Mouse (Mus musculus) forebrain, embryonic 11.5 days (tissue): Measurements from ENCODE around the gene Gm34653. TPM values are rescaled to one million over a fixed set of nuclear protein-coding genes. Genes with fewer than 3 reads are reported as not detected.
"Not testable (repeated sequence)": the region's sequence is repeated elsewhere in the genome, so short reads cannot be mapped to it uniquely, and the experiment has no call there.

Source experiments
- ATAC-seq: fragments of 200-750 bp; cut with Nextera tagmentation; replicated peaks from 2 replicates; pipeline ENCODE4 v1.8.0; 2017; ENCODE audit warnings: moderate TSS enrichment; ENCODE audit not compliant: low FRiP score
- DNase-seq: peaks from one replicate; pipeline ENCODE4 v3.0.0-alpha.2; 2017; ENCODE audit warnings: low spot score
- H3K27ac ChIP-seq: fragments of 300-500 bp; sonication (generic); 2 replicates; pipeline ENCODE4 v1.5.1; 2014; ENCODE audit warnings: low read depth, low read length
- H3K27me3 ChIP-seq: fragments of 300-500 bp; sonication (generic); 2 replicates; pipeline ENCODE4 v1.6.1; 2014; ENCODE audit warnings: mild to moderate bottlenecking, low read length, mixed read lengths; ENCODE audit not compliant: control insufficient read depth, insufficient read depth
- H3K36me3 ChIP-seq: fragments of 300-500 bp; sonication (generic); 2 replicates; pipeline ENCODE4 v1.6.1; 2014; ENCODE audit warnings: mild to moderate bottlenecking, low read length, moderate library complexity, mixed read lengths; ENCODE audit not compliant: control insufficient read depth, insufficient read depth
- H3K4me1 ChIP-seq: fragments of 300-500 bp; sonication (generic); replicated peaks from 2 replicates; pipeline ENCODE4 v1.6.1; 2014; ENCODE audit warnings: low read length, mixed read lengths; ENCODE audit not compliant: control insufficient read depth, insufficient read depth
- H3K4me2 ChIP-seq: fragments of 300-500 bp; sonication (generic); 2 replicates; pipeline ENCODE4 v1.6.1; 2014; ENCODE audit warnings: low read depth, mild to moderate bottlenecking, low read length, moderate library complexity, mixed read lengths; ENCODE audit not compliant: severe bottlenecking
- H3K4me3 ChIP-seq: fragments of 300-500 bp; sonication (generic); 2 replicates; pipeline ENCODE4 v1.5.1; 2014; ENCODE audit warnings: low read depth, low read length
- H3K9ac ChIP-seq: fragments of 300-500 bp; sonication (generic); 2 replicates; pipeline ENCODE4 v1.6.1; 2014; ENCODE audit warnings: low read length
- H3K9me3 ChIP-seq: fragments of 300-500 bp; sonication (generic); 2 replicates; pipeline ENCODE4 v1.6.1; 2016; ENCODE audit warnings: low read length, mixed read lengths; ENCODE audit not compliant: control insufficient read depth
- WGBS: fragments of 180-500 bp; shearing (Covaris S2); extraction: QIAGEN DNeasy Blood & Tissue Kit; methylation state at CpG from one replicate; pipeline ENCODE4 v1.1.7; 2014; 5-methylcytosine and 5-hydroxymethylcytosine counted together
- polyA plus RNA-seq: library from polyadenylated mRNA; unstranded; fragments of >200 nt; fragmentation: Nextera tagmentation; extraction: Ambion mirVana; gene quantifications from 2 replicates; pipeline ENCODE4 v1.2.1, GENCODE M21; 2014

The Gm34653 gene
- polyA plus RNA-seq, 1 experiment from 2014 or later, result not detected

GRCm38 (mm10) chr2:34809568-34809967, 23.2 kb upstream of the Gm34653 start:
- no peak for DNase-seq
- no peaks in the 10 kb centered on the region for H3K9me3 ChIP-seq
- no peak overlapping the region for H3K4me2 ChIP-seq
- H3K4me1 ChIP-seq, result no peaks in the 10 kb centered on the region
- H3K36me3 ChIP-seq, result no peaks in the 10 kb centered on the region
- 94% methylated on average over 1 of the region's 1 CpGs for WGBS
- no peak overlapping the region for H3K27ac ChIP-seq
- H3K27me3 ChIP-seq, result no peaks in the 10 kb centered on the region
- H3K4me3 ChIP-seq, result no peak overlapping the region
- ATAC-seq, result no peak
- no peak overlapping the region for H3K9ac ChIP-seq

DNA sequence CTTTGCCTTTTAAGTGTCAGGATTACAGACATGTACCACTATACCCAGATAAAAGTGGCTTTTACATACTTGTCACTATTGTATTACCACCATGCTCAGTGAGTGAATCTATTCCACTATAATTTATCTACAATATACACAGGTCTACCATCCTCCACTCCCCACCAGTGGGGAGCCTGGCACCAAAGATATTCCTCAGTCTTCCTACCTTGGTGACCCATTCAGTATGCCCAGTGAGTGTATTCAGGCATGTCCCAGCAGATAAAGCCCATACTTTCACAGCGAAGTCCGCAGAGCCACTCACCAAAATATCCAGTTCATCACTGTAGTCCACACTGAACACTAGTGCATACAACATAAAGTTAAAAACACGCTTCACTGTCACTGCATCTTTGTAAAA, 22.0 kb upstream of the Gm34653 start:
- DNase-seq (no peak), ATAC-seq (no peak)
- WGBS, result 96% methylated on average over 3 of the region's 3 CpGs
- no peaks in the 10 kb centered on the region for H3K27me3 ChIP-seq
- no peak overlapping the region for H3K9ac ChIP-seq
- H3K9me3 ChIP-seq, result no peaks in the 10 kb centered on the region
- no peaks in the 10 kb centered on the region for H3K4me1 ChIP-seq
- no peak overlapping the region for H3K4me3 ChIP-seq
- no peak overlapping the region for H3K4me2 ChIP-seq
- H3K36me3 ChIP-seq, result no peaks in the 10 kb centered on the region
- H3K27ac ChIP-seq, result no peak overlapping the region

DNA sequence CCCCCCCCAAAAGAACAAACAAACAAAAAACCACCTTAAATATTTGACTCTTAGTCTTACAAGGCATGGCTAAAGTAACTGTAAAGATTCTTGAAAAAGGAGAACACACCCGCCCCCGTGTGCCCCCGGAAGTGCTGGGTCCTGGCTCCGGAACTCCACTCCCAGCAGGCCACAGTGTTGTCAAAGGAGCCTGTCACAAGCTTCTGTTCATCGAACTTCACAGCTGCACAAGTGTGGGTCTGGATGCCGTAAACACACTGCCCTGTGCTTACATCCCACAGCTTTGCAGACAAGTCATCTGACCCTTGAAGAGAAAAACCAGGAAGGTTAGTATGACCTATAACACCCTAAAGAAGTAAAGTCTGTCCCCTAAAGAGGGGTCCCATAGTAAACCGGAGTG, 20.1 kb upstream of the Gm34653 start:
- DNase-seq (no peak), ATAC-seq (no peak)
- no peak overlapping the region for H3K27ac ChIP-seq
- H3K9me3 ChIP-seq, result no peaks in the 10 kb centered on the region
- no peaks in the 10 kb centered on the region for H3K36me3 ChIP-seq
- no peak overlapping the region for H3K9ac ChIP-seq
- H3K27me3 ChIP-seq, result no peaks in the 10 kb centered on the region
- WGBS, result 87% methylated on average over 7 of the region's 7 CpGs
- H3K4me3 ChIP-seq, result no peak overlapping the region
- H3K4me2 ChIP-seq, result no peak overlapping the region
- no peaks in the 10 kb centered on the region for H3K4me1 ChIP-seq

- not testable (repeated sequence) for ATAC-seq, H3K9me3 ChIP-seq, H3K9ac ChIP-seq, H3K27me3 ChIP-seq, H3K4me3 ChIP-seq, H3K36me3 ChIP-seq, H3K4me1 ChIP-seq, H3K27ac ChIP-seq, H3K4me2 ChIP-seq, DNase-seq
- 97% methylated on average over 2 of the region's 2 CpGs for WGBS
Measured at GRCm38 (mm10) chr2:34815893-34816292, 16.9 kb upstream of the Gm34653 start.

DNA sequence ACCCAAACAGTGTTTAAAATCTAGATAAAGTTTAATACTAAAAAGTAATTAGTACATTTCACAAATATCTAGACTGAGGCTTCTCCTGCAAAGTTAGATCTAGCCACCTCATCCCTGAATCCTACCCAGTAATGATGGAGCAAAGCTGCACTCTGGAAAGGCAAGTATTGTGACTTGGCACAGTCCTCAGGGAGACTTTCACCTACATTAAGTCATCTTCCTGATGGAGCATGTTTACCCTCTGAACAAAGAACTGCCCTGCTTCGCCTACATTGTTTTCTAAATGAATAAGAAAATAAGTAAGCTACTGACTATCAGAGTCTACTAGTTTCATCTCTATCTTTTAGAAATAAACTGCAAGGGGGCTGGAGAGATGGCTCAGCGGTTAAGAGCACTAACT, 14.3 kb upstream of the Gm34653 start:
- no peak overlapping the region for H3K9ac ChIP-seq
- H3K4me2 ChIP-seq, result no peak overlapping the region
- no peaks in the 10 kb centered on the region for H3K27me3 ChIP-seq
- no peak overlapping the region for H3K27ac ChIP-seq
- DNase-seq (no peak), ATAC-seq (no peak)
- WGBS, result 92% methylated on average over 2 of the region's 2 CpGs
- no peak overlapping the region for H3K4me3 ChIP-seq
- H3K36me3 ChIP-seq, result no peaks in the 10 kb centered on the region; the same call in 1 of the 2 replicates
- no peaks in the 10 kb centered on the region for H3K4me1 ChIP-seq
- no peaks in the 10 kb centered on the region for H3K9me3 ChIP-seq

GRCm38 (mm10) chr2:34825827-34826459, 6.9 kb upstream of the Gm34653 start, which contains the start of gene Fbxw2:
TSS of gene Fbxw2 (minus strand) at chr2:34826311.
- DNase-seq (peak; percentile 96), ATAC-seq (peak; percentile 97)
- Histone ChIP-seq H3K4me1 (peaks cover 3% of the 10 kb centered on the region), H3K27ac (peak within 1 kb of the TSS; percentile 68), H3K9me3 (no peaks in the 10 kb centered on the region), H3K9ac (peak within 1 kb of the TSS; percentile 97), H3K4me2 (peak within 1 kb of the TSS; percentile 88), H3K27me3 (no peaks in the 10 kb centered on the region), H3K4me3 (peak within 1 kb of the TSS; percentile 97), H3K36me3 (no peaks in the 10 kb centered on the region)
- under 1% methylated on average over 56 of the region's 57 CpGs for WGBS

DNA sequence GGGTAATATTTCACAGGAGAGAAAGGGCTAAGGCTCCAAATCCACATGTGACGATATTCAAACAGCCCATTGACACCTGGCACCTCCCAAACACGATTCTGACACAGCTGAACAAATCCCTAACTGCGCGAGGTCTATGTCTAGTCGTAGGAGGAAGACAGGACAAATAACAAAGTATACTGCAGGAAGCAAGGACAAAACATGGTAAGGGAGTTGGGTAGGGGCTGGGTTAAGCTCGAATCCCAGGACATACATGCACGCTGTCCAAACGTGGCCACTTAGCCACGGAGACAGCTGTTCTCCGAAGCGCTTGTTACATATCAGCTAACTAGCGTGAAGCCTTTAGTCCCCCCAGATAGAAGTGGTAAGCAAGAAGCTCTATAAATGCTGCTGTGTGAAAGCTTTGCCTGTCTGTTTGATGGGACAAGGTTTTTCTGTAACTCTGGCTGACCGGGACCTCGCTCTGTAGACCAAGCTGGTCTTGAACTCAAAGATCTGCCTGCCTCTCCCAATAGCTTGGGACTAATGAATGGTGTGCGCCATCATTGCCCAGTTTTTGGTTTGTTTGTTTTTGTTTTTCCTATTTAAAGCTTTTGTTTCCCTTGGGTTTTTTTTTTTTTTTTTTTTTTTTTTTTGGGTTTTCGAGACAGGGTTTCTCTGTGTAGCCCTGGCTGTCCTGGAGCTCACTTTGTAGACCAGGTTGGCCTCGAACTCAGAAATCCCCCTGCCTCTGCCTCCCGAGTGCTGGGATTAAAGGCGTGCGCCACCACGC, 6.2 kb upstream of the Gm34653 start:
- ATAC-seq, result peak; percentile 27; the same call in 1 of the 2 replicates
- Histone ChIP-seq H3K27ac (no peak overlapping the region), H3K9ac (peak overlapping the region; percentile 97), H3K27me3 (no peaks in the 10 kb centered on the region), H3K4me3 (peak overlapping the region; percentile 97), H3K9me3 (no peaks in the 10 kb centered on the region), H3K4me2 (peak overlapping the region; percentile 88), H3K4me1 (peaks cover 3% of the 10 kb centered on the region), H3K36me3 (no peaks in the 10 kb centered on the region)
- DNase-seq, result no peak
- WGBS, result 36% methylated on average over 20 of the region's 21 CpGs

DNA sequence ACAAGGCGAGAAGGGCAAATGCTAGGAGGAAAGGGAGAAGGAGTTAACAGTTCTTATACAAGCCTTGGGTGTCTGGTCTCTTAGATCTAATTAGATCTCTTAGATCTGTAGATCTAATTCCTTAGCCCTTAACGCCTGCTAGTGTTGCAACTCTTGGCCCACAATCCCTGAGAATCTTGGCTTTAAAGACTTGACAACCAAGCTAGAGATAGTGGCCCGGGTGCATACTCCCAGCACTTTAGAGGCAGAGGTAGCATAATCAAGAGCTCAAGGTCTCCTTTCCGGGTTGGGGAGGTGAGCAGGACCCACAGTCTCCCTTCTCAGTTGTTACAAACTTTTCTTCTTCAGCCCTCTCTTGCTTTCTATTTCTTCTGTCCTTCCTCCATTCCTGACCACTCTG, 5.2 kb upstream of the Gm34653 start:
- Histone ChIP-seq H3K4me1 (peaks cover 3% of the 10 kb centered on the region), H3K27ac (no peak overlapping the region), H3K4me3 (no peak overlapping the region), H3K36me3 (no peaks in the 10 kb centered on the region), H3K27me3 (no peaks in the 10 kb centered on the region), H3K4me2 (no peak overlapping the region), H3K9me3 (no peaks in the 10 kb centered on the region), H3K9ac (no peak overlapping the region)
- 95% methylated on average over 4 of the region's 4 CpGs for WGBS
- no peak for ATAC-seq
- DNase-seq, result no peak
